Mouse (Mus musculus) stomach, postnatal 0 days (tissue): ENCODE data around the gene Cdc42ep1. TPM values are rescaled to one million over a fixed set of nuclear protein-coding genes. Genes with fewer than 3 reads are reported as not detected.
A peak's percentile ranks its signal among the peaks of the same experiment; 100 is the strongest.

Experiments used
- ATAC-seq: fragments of 200-750 bp; cut with Nextera tagmentation; 2 replicates; pipeline ENCODE4 v1.8.0; 2017; ENCODE audit not compliant: low FRiP score, low TSS enrichment
- DNase-seq: peaks from one replicate; pipeline ENCODE4 v3.0.0-alpha.2; 2016; ENCODE audit warnings: low spot score
- H3K27ac ChIP-seq: fragments of 300-500 bp; sonication (generic); replicated peaks from 2 replicates; pipeline ENCODE4 v1.5.1; 2014; ENCODE audit warnings: mild to moderate bottlenecking, control low read depth
- H3K27me3 ChIP-seq: fragments of 300-500 bp; sonication (generic); 2 replicates; pipeline ENCODE4 v1.6.1; 2014; ENCODE audit warnings: low read length; ENCODE audit not compliant: control insufficient read depth, insufficient read depth
- H3K36me3 ChIP-seq: fragments of 300-500 bp; sonication (generic); 2 replicates; pipeline ENCODE4 v1.6.1; 2014; ENCODE audit warnings: low read length, mixed read lengths; ENCODE audit not compliant: control insufficient read depth, insufficient read depth
- H3K4me1 ChIP-seq: fragments of 300-500 bp; sonication (generic); replicated peaks from 2 replicates; pipeline ENCODE4 v1.6.1; 2014; ENCODE audit warnings: antibody characterized with exemption; ENCODE audit not compliant: control insufficient read depth, insufficient read depth
- H3K4me2 ChIP-seq: fragments of 300-500 bp; sonication (generic); replicated peaks from 2 replicates; pipeline ENCODE4 v1.6.1; 2014; ENCODE audit warnings: low read depth, mild to moderate bottlenecking, control low read depth, moderate library complexity
- H3K4me3 ChIP-seq: fragments of 300-500 bp; sonication (generic); 2 replicates; pipeline ENCODE4 v1.5.1; 2014; ENCODE audit warnings: low read depth, low read length, control low read depth
- H3K9ac ChIP-seq: fragments of 300-500 bp; sonication (generic); 2 replicates; pipeline ENCODE4 v1.6.1; 2014; ENCODE audit warnings: mild to moderate bottlenecking, low read length, control low read depth, mixed read lengths
- H3K9me3 ChIP-seq: fragments of 300-500 bp; sonication (generic); 2 replicates; pipeline ENCODE4 v1.6.1; 2016; ENCODE audit warnings: low read length; ENCODE audit not compliant: control insufficient read depth
- CTCF ChIP-seq: IDR thresholded peaks from 2 replicates; pipeline ENCODE4 v1.5.1; 2016; ENCODE audit warnings: antibody characterized with exemption, low read depth, mild to moderate bottlenecking, moderate library complexity
- EP300 ChIP-seq: optimal IDR thresholded peaks from 2 replicates; pipeline ENCODE3; 2016; ENCODE audit warnings: antibody characterized with exemption
- WGBS: fragments of 180-500 bp; shearing (Covaris S2); extraction: QIAGEN DNeasy Blood & Tissue Kit; methylation state at CpG from one replicate; pipeline ENCODE4 v1.1.7; 2014; 5-methylcytosine and 5-hydroxymethylcytosine counted together
- polyA plus RNA-seq: library from polyadenylated mRNA; unstranded; fragments of >200 nt; fragmentation: Nextera tagmentation; extraction: Ambion mirVana; gene quantifications from 2 replicates; pipeline ENCODE4 v1.2.1, GENCODE M21; 2015

Gene Cdc42ep1
- polyA plus RNA-seq, 1 experiment from 2014 or later: 37.7 TPM

- peaks cover 3% of the 10 kb centered on the region; the same call in 1 of the 2 replicates for H3K4me1 ChIP-seq
- peak; percentile 54 for DNase-seq
- peak overlapping the region; percentile 71 for H3K9ac ChIP-seq
- H3K27ac ChIP-seq: peak overlapping the region; percentile 83
- H3K36me3 ChIP-seq: 0 out of 2 replicates have a peak, but pooled peaks cover 2% of the 10 kb centered on the region
- peak overlapping the region; percentile 94 for H3K4me2 ChIP-seq
- no peaks in the 10 kb centered on the region for H3K9me3 ChIP-seq
- H3K27me3 ChIP-seq: no peaks in the 10 kb centered on the region
- peak; percentile 24 for ATAC-seq
- H3K4me3 ChIP-seq: peak overlapping the region; percentile 67
- TF ChIP-seq EP300: no peak
- peak; percentile 32; the same call in 1 of the 2 replicates for TF ChIP-seq CTCF
- 4% methylated on average over 61 of the region's 67 CpGs for WGBS
These were observed 40.3 kb upstream of the Cdc42ep1 start for GRCm38 (mm10) chr15:78801971-78802741.

GRCm38 (mm10) chr15:78802776-78803391 lies 39.5 kb upstream of the Cdc42ep1 start, which contains the start of gene Card10:
TSS of gene Card10 (minus strand) at chr15:78803042.
- WGBS: 3% methylated on average over 67 of the region's 70 CpGs
- Histone ChIP-seq H3K4me3 (peak within 1 kb of the TSS; percentile 67), H3K27me3 (no peaks in the 10 kb centered on the region), H3K36me3 (0 out of 2 replicates have a peak, but pooled peaks cover 2% of the 10 kb centered on the region), H3K4me1 (peaks cover 3% of the 10 kb centered on the region; the same call in 1 of the 2 replicates), H3K9me3 (no peaks in the 10 kb centered on the region), H3K27ac (peak within 1 kb of the TSS; percentile 83), H3K9ac (peak within 1 kb of the TSS; percentile 71), H3K4me2 (peak within 1 kb of the TSS; percentile 94)
- ATAC-seq (peak; percentile 69), DNase-seq (peak; percentile 78)
- TF ChIP-seq EP300: no peak
- TF ChIP-seq CTCF: 0 out of 2 replicates have a peak, but pooled peaks have one; percentile 1

GRCm38 (mm10) chr15:78803499-78803900 lies 38.9 kb upstream of the Cdc42ep1 start:
- 18% methylated on average over 8 of the region's 8 CpGs for WGBS
- TF ChIP-seq CTCF (no peak), EP300 (no peak)
- H3K4me3 ChIP-seq: no peak overlapping the region
- peak; percentile 10; the same call in 1 of the 2 replicates for ATAC-seq
- no peak for DNase-seq
- peak overlapping the region; percentile 83 for H3K27ac ChIP-seq
- H3K27me3 ChIP-seq: no peaks in the 10 kb centered on the region
- peak overlapping the region; percentile 94 for H3K4me2 ChIP-seq
- 0 out of 2 replicates have a peak, but pooled peaks cover under 1% of the 10 kb centered on the region for H3K36me3 ChIP-seq
- no peak overlapping the region for H3K9ac ChIP-seq
- H3K4me1 ChIP-seq: peaks cover 3% of the 10 kb centered on the region; the same call in 1 of the 2 replicates
- no peaks in the 10 kb centered on the region for H3K9me3 ChIP-seq

- DNase-seq (peak; percentile 65), ATAC-seq (no peak)
- no peaks in the 10 kb centered on the region for H3K27me3 ChIP-seq
- no peaks in the 10 kb centered on the region for H3K9me3 ChIP-seq
- peaks cover 3% of the 10 kb centered on the region; the same call in 1 of the 2 replicates for H3K4me1 ChIP-seq
- H3K36me3 ChIP-seq: no peaks in the 10 kb centered on the region
- no peak overlapping the region for H3K9ac ChIP-seq
- TF ChIP-seq EP300 (no peak), CTCF (no peak)
- no peak overlapping the region for H3K4me2 ChIP-seq
- H3K4me3 ChIP-seq: no peak overlapping the region
- WGBS: 17% methylated on average over 6 of the region's 6 CpGs
- H3K27ac ChIP-seq: peak overlapping the region; percentile 83
These were observed 38.1 kb upstream of the Cdc42ep1 start for GRCm38 (mm10) chr15:78804326-78804725.

- no peaks in the 10 kb centered on the region for H3K27me3 ChIP-seq
- DNase-seq (no peak), ATAC-seq (no peak)
- peaks cover 3% of the 10 kb centered on the region; the same call in 1 of the 2 replicates for H3K4me1 ChIP-seq
- H3K36me3 ChIP-seq: no peaks in the 10 kb centered on the region
- H3K4me3 ChIP-seq: no peak overlapping the region
- H3K9me3 ChIP-seq: no peaks in the 10 kb centered on the region
- 75% methylated on average over 2 of the region's 2 CpGs for WGBS
- no peak overlapping the region for H3K9ac ChIP-seq
- H3K27ac ChIP-seq: no peak overlapping the region
- TF ChIP-seq CTCF: no peak
- TF ChIP-seq EP300: no peak
- no peak overlapping the region for H3K4me2 ChIP-seq
These were observed 37.1 kb upstream of the Cdc42ep1 start for GRCm38 (mm10) chr15:78805351-78805750.
